Mouse (Mus musculus) stomach, embryonic 15.5 days (tissue): ENCODE measurements around the gene Slc22a5. TPM values are rescaled to one million over a fixed set of nuclear protein-coding genes. Genes with fewer than 3 reads are reported as not detected.

ENCODE experiments used
- ATAC-seq: fragments of 200-750 bp; cut with Nextera tagmentation; 2 replicates; pipeline ENCODE4 v1.8.0; 2017; ENCODE audit warnings: low read depth, moderate number of reproducible peaks, moderate TSS enrichment; ENCODE audit not compliant: insufficient read depth, low FRiP score
- H3K27ac ChIP-seq: fragments of 300-500 bp; sonication (generic); 2 replicates; pipeline ENCODE4 v1.5.1; 2015; ENCODE audit warnings: mild to moderate bottlenecking, inconsistent platforms
- H3K27me3 ChIP-seq: fragments of 300-500 bp; sonication (generic); replicated peaks from 2 replicates; pipeline ENCODE4 v1.6.1; 2015; ENCODE audit warnings: inconsistent platforms
- H3K36me3 ChIP-seq: fragments of 300-500 bp; sonication (generic); 2 replicates; pipeline ENCODE4 v1.6.1; 2015; ENCODE audit warnings: inconsistent platforms
- H3K4me1 ChIP-seq: fragments of 300-500 bp; sonication (generic); 2 replicates; pipeline ENCODE4 v1.6.1; 2015; ENCODE audit warnings: inconsistent platforms
- H3K4me2 ChIP-seq: fragments of 300-500 bp; sonication (generic); 2 replicates; pipeline ENCODE4 v1.6.1; 2015; ENCODE audit warnings: mild to moderate bottlenecking, inconsistent platforms
- H3K4me3 ChIP-seq: fragments of 300-500 bp; sonication (generic); replicated peaks from 2 replicates; pipeline ENCODE4 v1.5.1; 2015; ENCODE audit warnings: inconsistent platforms
- H3K9ac ChIP-seq: fragments of 300-500 bp; sonication (generic); 2 replicates; pipeline ENCODE4 v1.6.1; 2015; ENCODE audit warnings: inconsistent platforms
- H3K9me3 ChIP-seq: fragments of 300-500 bp; sonication (generic); 2 replicates; pipeline ENCODE4 v1.6.1; 2016; ENCODE audit warnings: inconsistent platforms
- WGBS: fragments of 180-500 bp; shearing (Covaris S2); methylation state at CpG from one replicate; pipeline ENCODE4 v1.1.7; 2015; 5-methylcytosine and 5-hydroxymethylcytosine counted together
- polyA plus RNA-seq: library from polyadenylated mRNA; unstranded; fragments of >200 nt; fragmentation: Nextera tagmentation; extraction: Ambion mirVana; gene quantifications from 2 replicates; pipeline ENCODE4 v1.2.1, GENCODE M21; 2015

The Slc22a5 gene
- polyA plus RNA-seq, 1 experiment from 2014 or later, result 9.3 TPM

DNA sequence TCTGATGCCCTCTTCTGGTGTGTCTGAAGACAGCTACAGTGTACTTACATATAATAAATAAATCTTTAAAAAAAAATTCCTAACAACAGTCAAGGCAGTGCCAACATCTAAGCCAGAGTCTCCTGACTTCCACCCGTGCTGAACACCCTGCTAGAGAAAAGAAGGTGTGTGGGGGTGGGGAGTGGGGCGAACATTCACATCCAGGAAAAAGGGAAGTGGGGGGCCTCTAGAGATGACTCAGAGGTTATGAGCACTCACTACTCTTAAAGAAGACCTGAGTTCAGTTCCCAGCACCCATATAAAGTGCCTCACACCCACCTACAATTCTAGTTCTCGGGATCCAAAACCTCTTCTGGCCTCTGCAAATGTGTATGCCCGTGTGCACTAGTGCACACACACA is 66.1 kb downstream of the Slc22a5 start:
- Histone ChIP-seq H3K36me3 (no peaks in the 10 kb centered on the region), H3K4me3 (no peak overlapping the region), H3K4me1 (no peaks in the 10 kb centered on the region), H3K9ac (no peak overlapping the region), H3K27me3 (no peaks in the 10 kb centered on the region), H3K4me2 (no peak overlapping the region), H3K9me3 (no peaks in the 10 kb centered on the region), H3K27ac (no peak overlapping the region)
- 76% methylated on average over 4 of the region's 4 CpGs for WGBS
- ATAC-seq, result no peak

GRCm38 (mm10) chr11:53821945-53822338 is 69.5 kb downstream of the Slc22a5 start:
- WGBS, result 90% methylated on average over 3 of the region's 3 CpGs
- Histone ChIP-seq H3K4me1 (no peaks in the 10 kb centered on the region), H3K27me3 (no peaks in the 10 kb centered on the region), H3K4me2 (no peak overlapping the region), H3K9me3 (no peaks in the 10 kb centered on the region), H3K27ac (no peak overlapping the region), H3K4me3 (no peak overlapping the region), H3K9ac (no peak overlapping the region), H3K36me3 (no peaks in the 10 kb centered on the region)
- ATAC-seq, result no peak

GRCm38 (mm10) chr11:53821230-53821944 is 70.1 kb downstream of the Slc22a5 start:
- Histone ChIP-seq H3K9ac (no peak overlapping the region), H3K4me2 (no peak overlapping the region), H3K27ac (no peak overlapping the region), H3K9me3 (no peaks in the 10 kb centered on the region), H3K4me1 (no peaks in the 10 kb centered on the region), H3K36me3 (no peaks in the 10 kb centered on the region), H3K4me3 (no peak overlapping the region), H3K27me3 (no peaks in the 10 kb centered on the region)
- ATAC-seq, result no peak; the same call in 1 of the 2 replicates
- WGBS, result 80% methylated on average over 11 of the region's 11 CpGs

DNA sequence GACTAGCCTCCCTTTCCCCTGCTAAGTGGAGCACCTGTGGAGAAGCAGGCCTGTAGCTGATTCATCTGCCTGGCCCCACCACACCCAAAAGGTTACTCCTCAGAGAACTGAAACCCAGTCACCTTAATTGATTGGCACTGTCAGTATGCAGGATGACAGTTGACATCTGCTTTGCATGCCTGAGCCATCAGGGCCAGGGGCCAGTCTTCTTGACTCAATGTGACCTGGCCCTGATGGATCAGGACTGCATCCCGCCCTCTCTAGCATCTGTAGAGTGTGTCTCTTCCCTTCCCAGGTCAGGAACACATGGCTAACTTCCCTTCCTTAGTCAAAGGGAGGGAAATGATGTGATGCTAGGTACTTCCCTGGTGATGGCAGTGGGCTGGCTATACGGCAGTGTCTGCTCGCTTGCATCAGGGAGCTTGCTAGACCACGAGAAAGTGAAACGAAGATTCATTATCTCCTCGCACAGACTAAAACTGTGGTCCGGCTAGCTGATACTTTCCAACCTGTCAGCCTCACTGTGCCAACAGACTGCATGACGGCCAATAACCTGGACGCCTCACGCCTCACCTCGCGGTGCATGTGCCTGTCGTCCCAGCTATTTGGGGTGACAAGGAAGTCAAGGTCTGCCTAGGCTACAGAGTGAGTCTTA is 70.8 kb downstream of the Slc22a5 start:
- WGBS, result 83% methylated on average over 13 of the region's 13 CpGs
- H3K36me3 ChIP-seq, result no peaks in the 10 kb centered on the region
- no peak for ATAC-seq
- no peak overlapping the region for H3K4me3 ChIP-seq
- no peaks in the 10 kb centered on the region for H3K9me3 ChIP-seq
- no peak overlapping the region for H3K4me2 ChIP-seq
- H3K9ac ChIP-seq, result no peak overlapping the region
- H3K27me3 ChIP-seq, result no peaks in the 10 kb centered on the region
- no peaks in the 10 kb centered on the region for H3K4me1 ChIP-seq
- no peak overlapping the region for H3K27ac ChIP-seq

- H3K36me3 ChIP-seq, result no peaks in the 10 kb centered on the region
- ATAC-seq, result no peak
- WGBS, result 85% methylated on average over 6 of the region's 6 CpGs
- H3K27me3 ChIP-seq, result no peaks in the 10 kb centered on the region
- no peak overlapping the region for H3K4me3 ChIP-seq
- no peaks in the 10 kb centered on the region for H3K9me3 ChIP-seq
- H3K27ac ChIP-seq, result no peak overlapping the region
- no peak overlapping the region for H3K9ac ChIP-seq
- H3K4me2 ChIP-seq, result no peak overlapping the region
- no peaks in the 10 kb centered on the region for H3K4me1 ChIP-seq
Measured at GRCm38 (mm10) chr11:53819511-53819910, 71.9 kb downstream of the Slc22a5 start.

DNA sequence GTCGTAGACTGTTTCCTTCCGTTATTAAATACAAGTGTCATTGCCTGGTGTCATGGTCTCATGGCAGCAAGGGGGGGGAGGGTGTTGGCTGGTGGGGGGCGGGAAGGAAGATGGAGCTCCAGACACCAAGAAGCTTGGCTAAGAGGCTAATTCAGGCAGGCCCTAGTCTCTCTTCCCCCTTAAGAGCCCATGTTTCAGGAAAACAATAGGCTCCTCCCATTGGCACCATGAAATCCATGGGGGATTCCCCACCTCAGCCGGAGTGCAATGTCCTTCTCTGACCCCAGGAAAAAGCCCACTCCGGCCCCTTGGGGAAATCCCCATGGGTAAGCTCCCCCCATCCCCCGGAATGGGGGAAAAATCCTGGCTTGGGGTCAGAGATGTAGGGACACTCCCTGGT is 72.7 kb downstream of the Slc22a5 start:
- H3K9me3 ChIP-seq, result no peaks in the 10 kb centered on the region
- H3K27me3 ChIP-seq, result no peaks in the 10 kb centered on the region
- no peaks in the 10 kb centered on the region for H3K36me3 ChIP-seq
- no peak for ATAC-seq
- no peak overlapping the region for H3K9ac ChIP-seq
- H3K27ac ChIP-seq, result no peak overlapping the region
- 50% methylated on average over 6 of the region's 6 CpGs for WGBS
- no peaks in the 10 kb centered on the region for H3K4me1 ChIP-seq
- no peak overlapping the region for H3K4me2 ChIP-seq
- no peak overlapping the region for H3K4me3 ChIP-seq

- H3K27me3 ChIP-seq, result no peaks in the 10 kb centered on the region
- 84% methylated on average over 5 of the region's 5 CpGs for WGBS
Measured at GRCm38 (mm10) chr11:53816841-53817375, 74.6 kb downstream of the Slc22a5 start.

DNA sequence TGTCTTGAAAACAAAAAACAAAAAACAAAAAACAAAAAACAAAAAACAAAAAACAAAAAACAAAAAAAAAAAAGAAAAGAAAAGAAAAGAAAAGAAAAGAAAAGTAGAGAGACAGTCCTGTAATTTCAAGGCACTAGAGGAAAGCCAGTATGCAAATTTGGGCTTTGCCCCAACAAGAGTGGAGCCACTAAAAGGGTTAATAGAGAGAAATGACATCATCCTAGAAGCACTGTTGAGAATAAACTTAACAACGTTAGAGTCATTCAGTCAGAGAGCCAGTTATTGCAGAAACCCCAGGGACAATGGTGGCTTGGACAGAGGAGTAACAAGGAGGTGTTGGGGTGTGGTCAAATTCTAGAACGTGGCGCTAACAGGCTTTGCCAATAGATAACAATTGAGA is 76.7 kb downstream of the Slc22a5 start:
- 54% methylated on average over 3 of the region's 3 CpGs for WGBS
- Histone ChIP-seq H3K4me2 (no peak overlapping the region), H3K36me3 (no peaks in the 10 kb centered on the region), H3K9me3 (no peaks in the 10 kb centered on the region), H3K4me1 (0 out of 2 replicates have a peak, but pooled peaks cover under 1% of the 10 kb centered on the region), H3K4me3 (no peak overlapping the region), H3K27ac (no peak overlapping the region), H3K27me3 (no peaks in the 10 kb centered on the region), H3K9ac (no peak overlapping the region)
- ATAC-seq, result no peak

More at GRCm38 (mm10) chr11:53816841-53817375, 74.6 kb downstream of the Slc22a5 start:
- H3K4me3 ChIP-seq, result no peak overlapping the region
- no peak for ATAC-seq
- H3K4me2 ChIP-seq, result no peak overlapping the region
- H3K4me1 ChIP-seq, result no peaks in the 10 kb centered on the region
- no peaks in the 10 kb centered on the region for H3K36me3 ChIP-seq
- H3K9me3 ChIP-seq, result no peaks in the 10 kb centered on the region
- H3K27ac ChIP-seq, result no peak overlapping the region
- no peak overlapping the region for H3K9ac ChIP-seq

Other genes with a start within 250 kb of the Slc22a5 start
- 28.9 and 29.5 TPM in 2 replicates for gene Rad50, start 184.3 kb downstream of the Slc22a5 start, polyA plus RNA-seq
- gene Il5, start 170.9 kb downstream of the Slc22a5 start, polyA plus RNA-seq, result not detected in 2 replicates
- 27.6 and 27.9 TPM in 2 replicates for gene Irf1, start 121.6 kb downstream of the Slc22a5 start, polyA plus RNA-seq
- 0.19 and 0.24 TPM in 2 replicates for gene Gm17334, start 118.5 kb downstream of the Slc22a5 start, polyA plus RNA-seq
- gene Gm12216, start 32.4 kb downstream of the Slc22a5 start, polyA plus RNA-seq, result 1.7 and 2.4 TPM in 2 replicates
- 8.8 and 8.9 TPM in 2 replicates for gene Slc22a21, start 88.7 kb upstream of the Slc22a5 start, polyA plus RNA-seq
- 2.0 and 3.0 TPM in 2 replicates for gene Slc22a4, start 136.4 kb upstream of the Slc22a5 start, polyA plus RNA-seq
- 49.9 and 52.0 TPM in 2 replicates for gene Pdlim4, start 177.4 kb upstream of the Slc22a5 start, polyA plus RNA-seq
- 54.8 and 59.5 TPM in 2 replicates for gene P4ha2, start 208.4 kb upstream of the Slc22a5 start, polyA plus RNA-seq